Mouse (Mus musculus) kidney, postnatal 36 days (tissue): ENCODE data around the gene Saa1.
"Not testable (repeated sequence)": the region's sequence is repeated elsewhere in the genome, so short reads cannot be mapped to it uniquely, and the experiment has no call there.

Experiments used
- DNase-seq, 2 experiments: peaks; one replicate each; pipeline ENCODE4 v3.0.0; 2021 to 2022; ENCODE audit warnings: mixed read lengths in 2 of 2

The Saa1 gene

DNA sequence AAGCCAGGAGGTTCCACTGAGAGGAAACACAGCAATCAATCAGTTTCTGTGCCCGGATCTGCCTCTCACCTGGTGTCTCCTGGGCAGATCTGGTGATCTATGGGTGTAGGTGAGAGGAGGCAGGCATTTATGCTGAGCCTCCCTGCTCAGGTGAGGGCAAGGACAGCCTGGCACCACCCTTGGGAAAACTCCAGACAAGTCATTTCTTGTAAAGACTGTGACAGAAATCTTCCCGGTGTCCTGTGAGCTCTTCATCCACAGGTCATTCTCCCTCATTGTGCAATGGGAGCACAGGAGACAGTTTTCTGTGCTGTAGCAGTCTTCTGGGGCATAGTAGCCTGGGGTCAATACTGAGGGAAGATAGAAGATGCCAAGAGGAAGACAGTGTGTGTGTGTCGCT, at the start of gene Saa1:
TSS of gene Saa1 (minus strand) at position 101 of the 400 bp plus-strand sequence.
- not testable (repeated sequence) for DNase-seq

DNA sequence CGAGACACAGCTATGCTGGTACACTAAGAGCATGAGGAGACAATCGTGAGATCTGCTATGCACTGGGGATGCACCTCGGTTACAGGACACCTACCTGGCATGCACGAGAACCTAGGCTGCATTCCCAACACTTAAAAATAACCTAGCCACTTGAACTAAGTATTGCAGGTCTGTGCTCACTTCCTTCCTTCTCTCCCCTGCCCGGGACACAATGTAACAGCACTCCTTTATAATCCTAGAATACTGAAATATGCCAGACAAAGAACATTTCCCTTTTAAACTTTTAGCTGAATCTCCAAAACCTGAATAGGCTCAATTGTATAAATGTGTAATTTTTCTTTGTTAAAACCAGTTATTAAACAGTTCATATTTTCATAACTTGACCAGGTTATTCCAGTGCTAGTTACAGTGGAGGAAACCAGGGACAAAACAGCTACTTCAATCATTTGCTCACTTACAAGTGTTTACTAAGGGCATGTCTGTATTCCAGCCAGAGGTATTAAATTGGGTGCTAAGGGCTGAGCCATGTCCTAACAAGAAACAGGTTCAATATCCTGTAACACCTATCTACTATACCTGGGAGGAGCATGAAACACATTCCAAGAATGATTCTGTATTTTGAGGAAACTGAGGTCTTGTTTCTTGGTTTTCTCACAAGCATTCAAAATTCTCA, 46.5 kb upstream of the Saa1 start:
- DNase-seq = no peak

DNA sequence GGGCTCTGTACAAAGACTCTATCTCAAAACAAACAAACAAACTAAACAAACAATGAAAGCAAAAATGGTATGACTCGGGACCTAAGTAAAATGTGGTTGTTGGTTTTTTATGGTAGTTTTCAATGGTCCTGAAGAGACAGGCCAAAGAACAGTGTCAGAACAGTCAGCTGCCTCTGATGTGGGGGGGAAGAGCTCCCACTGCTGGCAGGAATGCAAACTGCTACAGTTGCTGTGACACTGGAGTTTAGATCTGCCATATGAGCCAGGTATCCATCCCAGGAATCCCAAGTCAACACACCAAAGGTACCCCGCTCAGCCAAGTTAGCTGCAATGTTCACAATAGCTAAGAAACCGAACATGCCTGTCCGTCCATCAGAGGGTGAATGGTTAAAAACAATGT, 27.9 kb upstream of the Saa1 start:
- DNase-seq = peak; percentile 50 to 76

DNA sequence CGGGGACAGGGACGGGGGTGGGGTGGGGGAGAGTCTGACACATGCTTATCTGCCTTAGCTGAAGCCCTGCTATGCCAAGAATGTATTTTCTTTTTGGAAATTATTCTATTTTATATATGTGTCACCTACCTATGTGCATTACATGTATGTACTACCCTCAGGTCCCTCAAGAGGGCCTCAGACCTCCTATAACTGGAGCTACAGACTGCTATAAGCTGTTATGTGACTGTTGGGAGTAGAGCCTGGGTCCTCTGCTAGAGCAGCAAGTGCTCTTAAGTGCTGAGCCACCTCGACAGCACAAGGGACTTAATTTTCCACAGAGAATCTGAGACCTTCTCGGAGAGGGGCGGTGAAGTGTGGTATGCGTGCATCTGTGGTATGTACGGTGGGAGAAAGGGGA, 25.7 kb upstream of the Saa1 start:
- no peak for DNase-seq

DNA sequence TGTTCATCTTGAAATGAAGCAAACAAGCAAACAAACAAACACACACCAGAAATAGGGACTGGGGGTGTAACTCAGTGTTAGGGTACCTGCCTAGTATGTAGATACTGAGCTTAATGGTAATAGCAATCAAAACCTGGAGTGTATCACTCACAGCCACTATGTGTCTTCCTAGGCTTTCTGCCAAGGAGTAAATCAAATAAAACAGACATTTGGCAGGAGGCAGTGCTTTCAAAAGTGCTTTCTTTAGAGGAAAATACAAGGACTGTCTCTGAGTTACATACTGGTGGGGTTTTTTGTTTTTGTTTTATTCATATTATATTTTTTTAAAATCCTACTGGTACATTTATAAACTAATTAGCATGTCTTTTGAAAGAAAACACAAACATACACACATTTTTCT, 24.6 kb upstream of the Saa1 start:
- no peak for DNase-seq

DNA sequence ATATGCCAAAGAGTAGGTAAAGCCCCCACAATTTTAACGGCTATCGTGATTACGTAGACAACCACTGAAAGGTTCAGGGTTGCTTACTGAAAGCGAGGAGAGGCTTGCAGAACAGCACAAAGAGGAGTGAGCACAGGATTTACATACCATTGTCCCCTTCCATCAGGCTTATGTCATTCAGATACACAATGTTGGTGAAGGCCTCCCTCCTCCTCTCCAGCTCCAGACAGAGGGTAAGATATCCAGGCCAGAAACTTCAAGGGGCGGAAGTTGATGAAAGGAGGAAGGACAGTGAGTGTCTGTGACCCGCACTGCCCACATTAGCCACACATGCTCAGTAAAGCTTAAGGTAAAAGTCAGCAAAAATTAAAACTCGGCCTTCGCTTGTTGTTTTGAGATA, 21.9 kb upstream of the Saa1 start:
- no peak for DNase-seq

DNA sequence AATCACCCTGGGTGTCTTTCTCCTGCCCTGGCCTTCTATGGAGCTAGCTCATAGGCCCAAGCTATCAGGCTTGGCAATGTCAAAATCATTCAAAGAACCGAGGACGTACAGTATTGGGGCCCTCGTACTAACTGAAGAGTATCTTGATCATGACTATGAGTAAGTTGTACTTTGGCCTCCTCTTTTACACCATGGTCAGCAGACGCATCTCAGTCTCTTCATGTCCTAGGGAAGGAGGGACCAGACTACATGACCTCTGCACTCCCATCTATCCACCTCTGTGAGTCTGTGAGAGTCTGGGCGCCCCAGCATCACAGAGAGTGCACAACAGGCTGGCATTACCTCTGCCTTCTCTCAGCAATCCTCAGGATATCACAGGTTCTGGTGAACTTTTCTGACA, 19.8 kb upstream of the Saa1 start:
- no peak for DNase-seq

DNA sequence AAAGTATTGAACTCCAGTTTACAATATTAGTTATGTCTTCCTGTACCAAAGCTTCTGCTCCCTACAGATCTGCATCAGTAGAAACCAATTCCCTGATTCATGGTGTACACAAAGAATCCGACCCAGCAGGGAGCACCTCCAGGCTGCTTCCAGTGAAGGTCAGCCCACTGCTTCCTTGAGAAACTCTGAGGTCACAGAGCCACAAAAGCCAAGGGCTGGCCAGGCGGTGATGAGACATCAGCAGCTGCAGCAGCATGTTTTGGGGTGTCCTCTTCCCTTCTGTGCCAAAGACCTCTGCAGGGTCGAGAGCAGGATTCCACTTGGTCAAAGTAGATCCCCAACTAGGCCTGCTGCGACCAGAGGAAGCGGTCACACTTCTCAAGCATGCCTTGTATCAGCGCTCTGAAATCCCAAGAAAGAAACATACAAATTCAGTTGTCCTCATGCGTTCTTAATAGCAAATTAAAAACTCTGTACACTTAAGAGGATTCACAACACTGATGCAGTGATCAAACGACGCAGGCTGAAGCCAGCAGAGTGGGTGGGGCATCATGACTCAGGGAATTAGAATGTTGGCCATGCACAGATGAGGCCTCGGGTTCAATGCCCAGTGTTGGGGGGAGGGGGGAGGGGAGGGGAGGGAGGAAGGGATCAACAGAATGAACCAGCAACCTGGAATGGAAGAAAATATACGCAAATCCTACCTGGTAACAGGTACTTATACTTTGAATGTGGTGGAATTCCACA, 18.4 kb upstream of the Saa1 start:
- no peak for DNase-seq

DNA sequence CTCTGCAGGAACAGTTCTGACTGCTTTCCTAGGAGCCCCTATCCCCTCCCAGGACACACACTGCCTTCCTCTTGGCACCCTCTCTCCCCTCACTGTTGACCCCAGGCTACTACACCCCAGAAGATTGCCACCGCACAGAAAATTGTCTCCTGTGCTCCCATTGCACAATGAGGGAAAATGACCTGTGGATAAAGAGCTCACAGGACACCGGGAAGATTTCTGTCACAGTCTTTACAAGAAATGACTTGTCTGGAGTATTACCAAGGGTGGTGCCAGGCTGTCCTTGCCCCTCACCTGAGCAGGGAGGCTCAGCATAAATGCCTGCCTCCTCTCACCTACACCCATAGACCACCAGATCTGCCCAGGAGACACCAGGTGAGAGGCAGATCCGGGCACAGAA, 8.7 kb upstream of the Saa1 start, which contains the start of gene Saa2:
TSS of gene Saa2 (plus strand) at position 301 of the 400 bp plus-strand sequence.
- DNase-seq = no peak

DNA sequence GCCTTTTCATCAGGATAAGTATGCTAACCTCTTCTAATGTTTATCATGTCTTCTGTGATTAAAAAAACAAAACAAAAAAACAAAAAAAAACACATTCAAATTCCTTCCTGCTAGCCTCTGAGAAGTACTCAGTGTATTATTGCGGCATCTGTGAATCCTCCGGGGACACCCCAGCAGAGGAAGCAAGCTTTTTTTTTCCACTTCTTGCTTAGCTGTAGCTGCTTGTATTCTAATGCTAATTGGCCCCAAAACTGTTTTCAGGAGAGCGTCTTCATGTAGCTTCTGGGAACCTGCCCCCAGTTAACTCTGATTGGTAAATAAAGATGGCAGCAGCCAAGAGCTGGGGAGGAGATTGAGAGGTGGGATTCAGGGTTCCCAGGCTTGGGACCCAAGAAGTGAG, 5.7 kb upstream of the Saa1 start:
- no peak for DNase-seq

DNA sequence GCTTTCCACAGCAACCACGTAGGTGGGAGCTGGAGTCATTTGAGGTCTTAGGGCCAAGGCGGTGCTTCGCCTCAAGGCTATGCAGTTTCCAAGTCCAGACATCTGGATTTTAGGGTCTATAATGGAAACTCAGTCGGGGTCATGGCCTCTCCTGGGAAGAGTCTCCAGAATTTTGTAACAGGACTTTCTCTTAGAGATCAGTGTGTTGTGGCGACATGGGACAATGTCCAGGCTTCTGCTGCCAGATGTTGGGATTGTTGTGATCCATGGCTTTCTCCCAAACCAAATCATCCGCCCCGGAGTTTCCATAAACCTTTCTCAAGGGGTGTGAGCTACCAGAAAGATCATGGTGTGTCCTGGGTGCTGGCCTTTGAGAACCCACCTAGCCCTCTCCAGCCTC, 3.6 kb upstream of the Saa1 start:
- DNase-seq = no peak

DNA sequence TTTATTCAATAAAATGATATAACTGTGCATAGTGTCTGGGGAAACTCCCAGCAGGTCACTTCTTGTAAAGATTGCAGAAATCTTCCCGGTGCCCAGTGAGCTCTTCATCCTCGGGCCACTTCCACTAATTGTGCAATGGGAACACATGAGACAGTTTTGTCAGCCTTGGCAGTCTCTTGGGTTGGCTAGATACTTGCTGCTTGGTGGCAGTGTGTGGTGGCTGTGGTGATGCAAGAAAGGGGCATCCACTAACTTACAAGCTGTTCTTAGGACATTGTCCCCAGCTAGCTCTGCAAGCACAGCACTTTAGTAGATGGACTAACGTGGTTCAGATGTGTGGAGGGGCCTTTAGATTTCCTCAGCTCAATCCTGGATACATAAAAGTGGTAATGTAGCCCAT, 3.0 kb upstream of the Saa1 start:
- no peak for DNase-seq

DNA sequence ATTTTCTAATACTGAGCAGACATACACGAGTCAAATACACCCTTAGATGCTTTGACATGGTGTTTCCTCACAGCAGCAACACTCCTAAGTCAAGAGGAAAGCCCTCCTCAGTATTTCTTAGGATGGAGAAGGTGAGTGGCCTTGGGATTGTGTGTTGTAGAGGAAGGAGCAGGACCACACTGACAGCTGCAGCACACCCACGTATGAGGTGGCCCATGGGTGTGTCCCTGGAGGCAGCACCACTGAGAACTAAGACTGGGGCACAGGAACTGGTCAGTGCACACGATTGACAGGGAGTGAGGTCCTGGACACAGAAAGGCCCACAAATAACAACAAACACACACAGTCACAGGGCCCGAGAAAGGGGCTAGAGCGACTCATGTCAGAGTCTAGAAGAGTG, 2.7 kb downstream of the Saa1 start:
- not testable (repeated sequence) for DNase-seq

DNA sequence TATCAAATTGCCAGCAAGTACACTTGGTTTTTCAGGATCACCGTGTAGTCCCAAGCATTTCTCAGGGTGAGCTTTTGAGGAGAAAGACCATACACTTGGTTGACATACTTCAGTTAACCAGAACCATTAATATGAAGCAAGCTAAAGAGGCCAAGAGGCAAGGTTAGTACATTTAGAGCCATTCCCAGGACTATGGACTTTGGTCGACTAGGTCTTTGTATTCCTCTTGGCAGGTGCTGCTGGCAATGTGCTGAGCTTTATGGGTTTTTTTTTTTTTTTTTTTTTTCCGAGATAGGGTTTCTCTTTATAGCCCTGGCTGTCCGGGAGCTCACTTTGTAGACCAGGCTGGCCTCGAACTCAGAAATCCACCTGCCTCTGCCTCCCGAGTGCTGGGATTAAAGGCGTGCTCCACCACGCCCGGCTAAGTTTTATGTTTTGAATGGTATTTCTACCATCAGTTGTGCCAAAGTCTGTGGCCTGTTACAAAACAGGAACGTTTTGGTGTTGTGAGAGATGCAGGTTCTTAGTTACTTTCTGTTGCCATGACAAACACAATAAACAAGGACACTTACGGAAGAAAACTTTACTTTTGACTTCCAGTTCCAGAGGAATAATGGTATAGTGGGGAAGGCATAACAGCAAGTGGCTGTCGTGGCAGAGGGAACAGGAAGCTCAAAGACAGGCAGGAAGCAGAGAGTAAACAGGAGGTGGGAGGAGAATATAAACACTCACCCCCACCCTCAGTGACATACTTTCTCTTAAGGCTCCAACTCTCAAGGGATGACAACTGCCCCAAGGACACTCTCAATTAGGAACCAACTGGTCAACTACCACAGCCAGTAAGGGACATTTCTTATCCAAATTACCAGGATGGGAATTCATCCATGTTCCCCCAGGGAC, 4.0 kb downstream of the Saa1 start:
- DNase-seq = peak; percentile 51 to 71

DNA sequence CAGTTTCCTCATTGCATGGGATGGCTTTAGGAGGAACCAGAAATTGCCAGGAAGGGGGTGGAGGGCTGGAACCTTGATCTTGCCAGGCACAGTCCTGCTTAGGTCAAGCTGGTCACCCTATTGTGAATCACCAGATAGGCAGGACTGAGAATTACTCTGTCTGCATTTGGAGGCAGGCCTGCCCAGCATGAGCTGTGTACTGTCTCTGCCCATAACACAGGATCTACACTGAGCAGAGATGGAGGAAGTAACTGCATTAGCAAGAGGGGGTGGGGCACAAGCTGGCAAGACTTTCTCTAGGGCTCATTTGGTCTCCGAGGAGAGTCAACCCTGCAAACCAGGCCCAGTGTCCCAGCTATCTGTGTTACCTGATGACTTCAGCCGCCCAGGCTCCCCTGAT, 7.8 kb downstream of the Saa1 start:
- no peak for DNase-seq

DNA sequence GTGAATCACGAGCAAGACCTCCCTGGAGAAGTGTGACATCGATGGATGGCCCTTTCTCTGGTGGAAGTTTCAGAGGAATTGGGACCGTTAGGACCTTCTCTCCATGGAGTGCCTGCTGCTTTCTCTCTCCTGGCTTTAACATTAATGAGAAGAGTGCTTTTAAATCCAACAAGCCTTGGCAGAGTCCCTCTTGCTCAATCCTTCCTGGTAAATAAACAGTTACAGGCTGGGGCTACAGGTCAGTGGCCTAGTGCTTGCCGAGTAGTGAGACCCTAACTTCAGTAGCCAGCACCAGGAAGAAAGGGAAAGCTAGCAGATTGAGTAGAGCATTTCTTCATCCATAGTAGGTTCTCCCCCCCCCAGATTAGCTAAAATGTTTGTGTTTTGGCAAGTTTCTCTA, 10.3 kb downstream of the Saa1 start, which contains the start of gene Saa4:
TSS of gene Saa4 (minus strand) at position 146 of the 400 bp plus-strand sequence.
- no peak for DNase-seq

DNA sequence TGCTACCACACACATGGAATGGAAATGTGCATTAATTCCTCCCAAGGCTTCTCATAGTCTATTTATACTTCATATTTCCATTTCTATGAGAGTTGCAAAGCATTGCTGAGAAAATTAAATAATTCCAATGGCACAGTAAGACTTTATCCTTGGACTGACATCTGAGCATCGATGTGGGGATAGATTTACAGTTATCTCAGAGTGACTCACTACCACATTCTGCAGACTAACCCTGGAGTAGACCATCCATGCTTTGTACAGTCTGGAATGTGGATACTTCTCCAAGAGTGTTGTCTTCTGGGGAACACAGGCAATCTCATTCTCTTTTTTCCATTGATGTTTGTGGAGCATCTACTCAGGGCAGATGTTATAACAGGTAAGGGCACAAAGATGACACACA, 15.2 kb downstream of the Saa1 start:
- DNase-seq = no peak

DNA sequence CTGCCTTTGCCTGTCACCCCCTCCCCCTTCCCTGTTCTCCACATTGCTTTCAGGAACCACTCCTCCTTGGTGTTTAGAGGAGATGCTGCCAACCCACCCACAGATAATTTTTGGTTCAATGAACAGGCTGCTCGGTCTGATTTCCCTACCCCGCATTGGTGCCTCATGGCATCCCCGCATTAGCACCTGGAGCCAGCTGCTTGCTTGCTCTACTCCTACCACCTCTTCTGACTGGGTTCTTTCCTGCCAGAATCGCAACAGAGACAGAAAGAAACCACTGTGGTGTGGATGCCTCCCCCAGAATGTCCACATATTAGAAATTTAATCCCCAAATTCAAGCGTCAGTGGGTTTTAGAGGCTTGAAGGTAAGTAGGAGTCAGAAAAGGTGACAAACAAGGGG, 18.4 kb downstream of the Saa1 start:
- DNase-seq = no peak

DNA sequence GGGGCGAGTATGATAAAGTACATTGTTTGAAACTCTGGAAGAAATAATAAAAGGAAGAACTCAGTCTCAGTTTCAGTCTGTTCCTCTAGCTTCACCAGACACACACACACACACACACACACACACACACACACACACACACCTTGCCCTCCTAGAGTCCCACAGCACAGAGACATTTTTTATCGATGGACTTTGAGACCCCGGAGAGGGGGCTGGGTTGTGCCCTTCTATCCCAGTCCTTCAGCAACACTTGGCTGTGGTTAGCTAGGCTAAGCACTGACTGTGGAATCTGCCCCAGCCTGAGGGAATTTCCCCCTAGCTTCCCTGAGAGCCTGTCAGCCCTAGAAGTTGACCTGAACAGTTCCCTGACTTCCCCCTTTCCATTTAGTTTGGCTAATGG, 18.9 kb downstream of the Saa1 start:
- peak; percentile 58 to 72 for DNase-seq

DNA sequence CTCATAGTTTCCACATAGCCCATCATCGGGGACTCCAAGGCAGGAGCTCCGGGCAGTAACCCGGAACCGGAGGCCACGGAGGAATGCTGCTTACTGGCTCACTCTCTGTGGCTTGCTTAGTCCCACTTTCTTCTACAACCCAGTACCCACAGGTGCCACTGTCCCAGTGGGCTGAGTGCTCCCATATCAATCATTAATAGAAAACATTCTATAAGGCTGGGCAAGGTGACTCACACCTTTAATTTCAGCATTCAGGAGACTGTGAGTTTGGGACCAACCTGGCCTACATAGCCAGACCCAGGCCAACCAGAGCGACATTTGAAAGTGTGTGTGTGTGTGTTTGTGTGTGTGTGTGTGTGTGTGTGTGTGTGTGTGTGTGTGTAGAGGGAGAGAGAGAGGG, 19.4 kb downstream of the Saa1 start:
- no peak for DNase-seq

DNA sequence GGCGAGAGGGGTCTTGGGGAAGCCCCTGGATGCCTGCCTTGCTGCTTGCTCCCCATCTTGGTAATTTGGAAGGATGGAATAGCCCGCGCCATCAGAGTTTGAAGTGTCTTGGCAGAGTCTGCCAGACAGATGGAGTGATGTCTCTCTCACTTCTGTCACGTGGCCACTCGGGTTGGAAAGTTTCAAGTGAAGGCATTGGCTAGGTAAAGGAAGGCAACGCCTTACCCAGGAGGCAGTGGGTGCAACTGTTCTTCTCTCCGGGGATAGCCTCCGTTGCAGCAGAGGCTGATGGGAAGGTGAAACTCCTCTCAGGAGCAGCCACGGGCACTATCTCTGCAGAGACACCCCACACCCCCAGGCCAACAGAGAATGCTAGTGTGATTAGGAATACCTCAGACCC, 22.3 kb downstream of the Saa1 start:
- DNase-seq = no peak

DNA sequence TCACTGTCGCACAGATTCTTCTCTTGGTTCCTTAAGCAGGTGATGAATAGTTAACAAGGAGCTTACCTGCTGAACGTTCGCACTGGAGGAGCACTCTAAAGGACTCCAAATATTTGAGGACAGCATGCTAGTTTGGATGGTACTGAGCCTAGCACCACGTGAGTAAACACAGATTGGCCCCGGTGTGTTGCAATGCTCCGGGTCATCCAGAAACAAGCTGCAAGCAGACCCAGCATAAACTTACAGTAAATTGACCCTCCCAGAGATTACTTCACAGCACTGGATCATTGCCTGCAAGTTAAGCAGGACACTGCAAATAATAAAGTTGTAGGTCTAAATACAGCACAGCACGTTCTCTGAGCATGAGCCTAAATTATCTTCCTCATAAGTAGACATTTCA, 23.3 kb downstream of the Saa1 start:
- peak in 1 of 2 experiments; percentile 44 for DNase-seq

DNA sequence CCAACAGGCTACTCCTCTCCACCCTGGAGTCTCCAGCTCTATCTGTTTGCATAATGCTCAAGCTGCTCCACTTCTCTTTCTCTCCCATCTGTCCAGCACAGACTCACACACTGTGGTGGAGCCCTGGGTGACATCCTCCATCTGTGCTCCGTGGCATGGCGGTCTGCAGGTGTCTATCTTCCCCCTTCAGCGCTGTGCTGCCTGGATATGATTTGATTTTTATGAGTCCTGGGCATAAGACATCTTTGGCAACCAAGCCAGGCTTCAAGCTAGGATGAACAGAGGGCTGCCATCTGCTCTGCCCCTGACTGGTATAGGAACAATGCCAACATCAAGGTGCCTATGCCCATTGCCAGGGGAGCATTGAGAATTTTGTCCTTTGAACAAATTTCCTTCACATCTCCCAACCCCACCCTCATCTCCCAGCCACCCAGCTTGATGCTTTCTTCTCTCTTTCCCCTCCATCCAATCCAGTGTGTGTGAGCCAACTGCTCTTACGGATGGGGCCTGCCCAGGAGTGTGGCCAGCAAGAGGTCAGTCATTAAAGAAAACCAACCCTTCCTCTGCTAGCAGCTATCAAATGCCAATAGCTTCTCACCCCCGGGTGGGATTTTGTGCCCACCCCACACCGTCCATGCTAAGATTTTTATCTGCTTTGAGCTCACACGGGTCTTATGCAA, 24.0 kb downstream of the Saa1 start:
- DNase-seq = no peak
